Mouse (Mus musculus) cortical plate, adult 2 months (tissue): Measurements from ENCODE around the gene Xpnpep3.

Experiments
- CTCF ChIP-seq: fragments of 200-500 bp; IDR thresholded peaks from 2 replicates; pipeline ENCODE4 v1.5.1; 2011; ENCODE audit warnings: mild to moderate bottlenecking, control low read depth, low read length; ENCODE audit not compliant: insufficient read depth; ENCODE audit errors: extremely low read depth
- POLR2A ChIP-seq: fragments of 200-500 bp; IDR thresholded peaks from 2 replicates; pipeline ENCODE4 v1.6.1; 2011; ENCODE audit warnings: mild to moderate bottlenecking, low read length, control low read depth; ENCODE audit not compliant: insufficient read depth; ENCODE audit errors: extremely low read depth

DNA sequence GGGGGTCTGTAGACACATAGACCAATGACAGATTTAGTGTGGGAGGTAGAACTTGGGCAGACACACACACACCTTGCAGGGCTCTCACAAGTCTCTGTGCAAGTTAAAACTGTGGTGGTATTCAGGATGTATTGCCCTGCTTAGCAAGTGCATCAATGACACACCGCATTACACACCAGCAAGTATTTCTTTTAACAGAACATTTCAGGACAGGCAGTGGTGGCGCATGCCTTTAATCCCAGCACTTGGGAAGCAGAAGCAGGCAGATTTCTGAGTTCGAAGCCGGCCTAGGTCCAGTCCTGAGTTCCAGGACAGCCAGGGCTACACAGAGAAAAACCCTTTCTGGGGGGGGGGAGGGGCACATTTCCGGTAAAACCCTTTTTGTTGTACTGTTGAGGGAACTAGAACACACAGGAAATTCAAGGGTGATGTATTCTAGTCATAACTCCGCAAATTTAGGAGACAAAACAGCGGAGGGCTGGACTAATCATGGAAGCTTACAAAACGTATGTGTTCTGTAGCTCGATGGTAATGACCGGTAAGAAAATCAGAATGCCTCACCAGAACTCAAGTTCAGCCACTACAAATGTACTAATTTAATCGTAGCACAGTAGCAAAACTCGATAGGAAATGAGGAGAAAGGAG lies 65.2 kb downstream of the Xpnpep3 start:
- TF ChIP-seq CTCF (no peak), POLR2A (no peak)
